Mouse (Mus musculus) cerebellum, adult 9-11 months (tissue): ENCODE data around the gene Gpd1.

Source experiments
- DNase-seq: peaks from one replicate; pipeline ENCODE4 v3.0.0; 2022

The Gpd1 gene

GRCm38 (mm10) chr15:99701999-99702900 lies 15.1 kb upstream of the Gpd1 start, which contains the start of gene Smarcd1:
Smarcd1 (plus strand) TSS chr15:99702129.
- peak; percentile 95 for DNase-seq

GRCm38 (mm10) chr15:99703104-99703503 lies 14.2 kb upstream of the Gpd1 start:
- peak; percentile 63 for DNase-seq

- no peak for DNase-seq
Observed at GRCm38 (mm10) chr15:99703676-99704040, 13.7 kb upstream of the Gpd1 start.

- peak; percentile 49 for DNase-seq
Observed at GRCm38 (mm10) chr15:99704041-99704681, 13.2 kb upstream of the Gpd1 start.

GRCm38 (mm10) chr15:99704881-99705280 lies 12.4 kb upstream of the Gpd1 start:
- DNase-seq = no peak

GRCm38 (mm10) chr15:99705440-99706048 lies 11.8 kb upstream of the Gpd1 start, which contains the start of gene Gm17349:
Gm17349 (minus strand) TSS chr15:99705490.
- peak; percentile 76 for DNase-seq

- DNase-seq = no peak
Observed at GRCm38 (mm10) chr15:99708176-99708575, 9.1 kb upstream of the Gpd1 start.

- DNase-seq = no peak
Observed at GRCm38 (mm10) chr15:99710221-99711190, 6.8 kb upstream of the Gpd1 start.

GRCm38 (mm10) chr15:99711491-99711890 lies 5.8 kb upstream of the Gpd1 start:
- no peak for DNase-seq

GRCm38 (mm10) chr15:99712666-99713559 lies 4.4 kb upstream of the Gpd1 start:
- DNase-seq = no peak

GRCm38 (mm10) chr15:99713569-99713968 lies 3.7 kb upstream of the Gpd1 start:
- no peak for DNase-seq

GRCm38 (mm10) chr15:99714206-99714605 lies 3.1 kb upstream of the Gpd1 start:
- peak; percentile 67 for DNase-seq

GRCm38 (mm10) chr15:99714858-99715257 lies 2.5 kb upstream of the Gpd1 start:
- DNase-seq = peak; percentile 90

- peak; percentile 74 for DNase-seq
Observed at GRCm38 (mm10) chr15:99715361-99715865, 1.9 kb upstream of the Gpd1 start.

- peak; percentile 67 for DNase-seq
Observed at GRCm38 (mm10) chr15:99715982-99716746, 1.2 kb upstream of the Gpd1 start.

- DNase-seq = peak; percentile 57
Observed at GRCm38 (mm10) chr15:99716814-99717213, 501 bp upstream of the Gpd1 start.

GRCm38 (mm10) chr15:99718461-99719021 lies 1.2 kb downstream of the Gpd1 start:
- DNase-seq = peak; percentile 77

- DNase-seq = peak; percentile 52
Observed at GRCm38 (mm10) chr15:99719865-99720264, 2.5 kb downstream of the Gpd1 start.

- peak; percentile 62 for DNase-seq
Observed at GRCm38 (mm10) chr15:99721921-99722743, 4.8 kb downstream of the Gpd1 start.
